Mouse (Mus musculus) spleen, postnatal 10 days (tissue): Measurements from ENCODE around the gene Gm9495.
"Not testable (repeated sequence)": the region's sequence is repeated elsewhere in the genome, so short reads cannot be mapped to it uniquely, and the experiment has no call there.

Experiments used
- DNase-seq, 2 experiments: peaks; one replicate each; pipeline ENCODE4 v3.0.0; 2021 to 2022; ENCODE audit warnings: low spot score in 2 of 2

The Gm9495 gene

DNA sequence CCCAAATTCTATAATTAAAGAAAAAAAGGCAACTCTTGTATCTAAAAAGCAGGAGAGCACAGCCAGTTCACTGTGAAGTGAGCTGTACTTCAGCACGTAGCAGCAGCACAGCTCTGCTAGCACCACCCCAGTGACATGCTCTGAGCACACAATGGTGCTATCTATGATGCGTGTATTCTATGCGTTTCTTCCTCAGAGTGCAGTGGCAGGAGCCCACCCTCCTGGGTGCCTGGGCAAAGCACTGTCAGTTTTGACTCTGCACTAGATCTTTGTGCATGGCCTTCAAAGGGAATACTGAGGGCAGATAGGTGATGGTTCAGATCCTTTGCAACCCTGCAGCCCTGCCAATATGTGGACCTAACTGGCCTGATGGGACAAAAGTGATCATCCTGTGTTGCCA is at the start of gene Gm9495:
Gene Gm9495 (minus strand): TSS at position 101 of the 400 bp plus-strand sequence.
- not testable (repeated sequence) for DNase-seq

DNA sequence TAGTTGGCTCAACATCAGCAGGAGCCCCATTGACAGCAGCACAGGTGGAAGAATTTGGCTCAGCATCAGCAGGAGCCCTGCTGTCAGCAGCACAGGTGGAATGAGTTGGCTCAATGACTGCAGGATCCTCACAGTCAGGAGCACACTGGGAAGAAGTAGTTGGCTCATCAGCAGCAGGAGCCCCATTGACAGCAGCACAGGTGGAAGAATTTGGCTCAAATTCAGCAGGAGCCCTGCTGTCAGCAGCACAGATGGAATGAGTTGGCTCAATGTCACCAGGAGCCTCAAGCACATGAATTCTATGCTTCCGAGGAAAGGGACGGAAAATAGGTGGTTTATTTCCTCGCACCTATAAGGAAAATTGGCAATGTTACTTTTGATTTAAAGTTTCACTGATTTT is 21.6 kb upstream of the Gm9495 start:
- not testable (repeated sequence) for DNase-seq

DNA sequence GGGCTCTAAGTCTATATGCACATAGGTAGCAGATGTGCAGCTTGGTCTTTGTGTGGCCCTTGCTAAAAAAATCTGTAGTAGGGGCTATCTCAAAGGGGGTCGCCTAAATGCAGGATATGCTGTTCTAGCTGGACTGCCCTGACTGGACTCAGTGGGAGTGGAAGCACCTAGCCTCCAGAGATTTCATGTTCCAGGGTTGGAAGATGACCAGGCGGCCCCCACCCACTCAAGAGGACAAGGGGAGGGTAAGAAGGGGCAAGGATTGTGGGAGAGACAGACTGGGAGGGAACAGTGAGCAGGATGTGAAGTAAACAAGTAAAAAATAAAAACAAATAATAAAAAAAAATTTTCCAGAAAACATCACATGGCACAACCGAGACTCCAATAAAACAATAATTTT is 33.3 kb downstream of the Gm9495 start:
- not testable (repeated sequence) for DNase-seq

DNA sequence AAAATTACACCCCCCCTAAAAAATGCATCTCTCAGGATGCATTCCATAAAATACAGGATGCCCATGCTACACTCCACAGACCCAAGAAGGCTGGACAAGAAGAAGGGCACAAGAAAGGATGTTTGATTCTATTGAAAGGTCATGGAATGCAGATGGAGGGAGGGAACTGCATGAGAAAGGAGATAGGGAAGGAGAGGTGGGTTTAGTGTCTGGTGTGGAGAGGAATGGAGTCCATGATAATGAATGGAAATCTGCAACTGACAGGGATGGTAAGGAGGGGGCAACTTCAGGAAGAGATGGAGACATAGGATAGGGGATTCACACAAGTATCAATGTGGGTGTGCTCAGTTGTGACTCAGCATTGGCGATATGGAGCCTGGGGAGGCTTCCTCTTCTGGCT is 39.0 kb downstream of the Gm9495 start:
- DNase-seq = no peak

DNA sequence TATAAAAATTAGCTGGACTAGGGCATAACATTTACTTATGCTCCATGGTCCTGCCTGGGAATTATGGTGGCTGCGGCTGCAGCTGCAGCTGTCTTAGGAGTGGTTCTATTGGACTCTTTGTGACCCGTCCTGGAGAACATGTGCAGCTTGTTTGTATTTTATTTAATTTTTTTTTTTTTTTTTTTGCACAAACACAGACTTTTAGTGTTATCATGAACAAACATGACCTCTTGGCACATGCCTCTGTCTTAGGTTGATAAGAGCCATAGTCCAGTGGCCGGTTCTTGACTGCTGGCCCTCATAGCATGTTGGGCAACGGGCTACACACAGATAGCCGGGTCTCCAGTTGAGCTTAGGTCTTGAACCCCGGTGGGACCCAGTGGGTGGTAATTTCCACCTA is 48.6 kb downstream of the Gm9495 start:
- no peak for DNase-seq

DNA sequence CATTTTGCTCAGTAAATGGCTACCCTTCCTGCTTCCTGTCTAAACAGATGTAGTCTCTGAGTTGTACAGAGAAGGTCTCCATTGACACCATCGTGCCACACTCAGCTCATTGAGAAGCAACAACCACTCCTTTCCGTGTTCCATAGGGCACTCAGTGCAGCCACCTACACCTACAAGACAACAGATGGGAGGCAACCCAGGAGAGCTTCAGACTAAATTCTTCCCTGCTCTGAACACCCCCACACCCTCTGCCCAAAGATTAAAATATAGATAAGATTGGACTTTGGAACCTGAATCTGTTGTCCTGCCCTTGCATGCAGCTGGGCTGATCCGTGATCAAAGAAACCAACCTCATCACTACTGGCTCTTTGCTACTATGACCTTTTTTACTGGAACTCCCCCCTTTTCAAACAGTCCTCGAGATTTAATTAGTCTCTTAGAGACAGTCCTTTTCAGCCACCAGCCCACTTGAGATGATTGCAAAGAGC is 53.4 kb downstream of the Gm9495 start:
- no peak for DNase-seq

DNA sequence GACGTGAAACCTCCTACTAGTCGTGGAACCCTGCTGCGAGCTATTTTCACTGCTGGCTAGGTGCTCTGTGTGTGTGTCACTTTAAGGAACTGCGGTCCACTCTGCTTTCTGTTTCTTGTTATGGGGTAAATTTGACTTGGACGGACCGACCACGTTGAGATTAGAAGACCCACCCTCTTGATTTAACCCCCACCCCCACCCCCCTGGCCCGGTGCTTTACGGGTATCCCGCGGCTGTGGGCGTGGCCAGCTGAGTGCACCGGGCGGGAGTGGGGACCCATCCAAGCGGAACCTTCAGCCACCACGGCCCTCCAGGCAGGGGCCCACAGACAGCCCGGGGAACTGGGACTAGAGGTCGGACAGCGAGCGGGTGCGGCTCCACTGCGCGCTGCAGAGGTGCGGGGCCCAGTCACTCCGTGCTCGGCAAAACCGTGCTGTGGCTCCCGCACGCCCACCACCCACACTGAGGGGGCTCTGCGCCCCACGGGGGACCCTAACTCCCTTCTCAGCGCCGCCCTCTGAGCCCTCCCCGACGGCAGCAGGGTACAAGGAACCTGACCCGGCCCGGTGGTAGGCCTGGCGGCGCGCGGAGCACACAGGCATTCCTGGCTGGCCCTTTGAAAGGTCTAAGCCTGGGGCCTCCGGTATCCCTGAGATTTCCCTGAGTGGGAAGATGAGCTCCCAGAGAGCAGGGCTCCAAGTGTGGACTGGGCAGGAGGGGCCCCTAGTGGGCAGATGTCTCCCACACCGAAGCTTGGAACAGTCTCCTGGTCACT is 54.0 kb downstream of the Gm9495 start:
- DNase-seq = peak; percentile 22 to 53

DNA sequence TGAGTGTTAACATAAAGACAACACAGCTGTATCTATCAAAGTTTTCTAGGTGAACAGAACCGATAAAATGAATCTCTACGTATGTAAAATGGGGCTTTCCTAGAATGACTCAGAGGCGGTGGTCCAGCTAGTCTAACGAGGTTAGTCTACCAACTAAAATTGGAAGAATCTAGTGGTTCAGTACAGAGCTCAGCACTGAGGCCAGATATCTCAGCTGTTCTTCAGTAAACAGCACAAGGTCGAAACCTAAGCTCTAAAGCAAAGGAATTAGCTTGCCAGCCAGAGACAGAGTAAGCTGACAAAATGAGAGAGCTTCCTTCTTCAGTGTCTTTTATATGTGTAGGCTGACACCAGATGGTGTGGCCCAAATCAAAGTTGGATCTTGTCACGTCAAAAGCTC is 57.2 kb downstream of the Gm9495 start:
- DNase-seq = no peak

DNA sequence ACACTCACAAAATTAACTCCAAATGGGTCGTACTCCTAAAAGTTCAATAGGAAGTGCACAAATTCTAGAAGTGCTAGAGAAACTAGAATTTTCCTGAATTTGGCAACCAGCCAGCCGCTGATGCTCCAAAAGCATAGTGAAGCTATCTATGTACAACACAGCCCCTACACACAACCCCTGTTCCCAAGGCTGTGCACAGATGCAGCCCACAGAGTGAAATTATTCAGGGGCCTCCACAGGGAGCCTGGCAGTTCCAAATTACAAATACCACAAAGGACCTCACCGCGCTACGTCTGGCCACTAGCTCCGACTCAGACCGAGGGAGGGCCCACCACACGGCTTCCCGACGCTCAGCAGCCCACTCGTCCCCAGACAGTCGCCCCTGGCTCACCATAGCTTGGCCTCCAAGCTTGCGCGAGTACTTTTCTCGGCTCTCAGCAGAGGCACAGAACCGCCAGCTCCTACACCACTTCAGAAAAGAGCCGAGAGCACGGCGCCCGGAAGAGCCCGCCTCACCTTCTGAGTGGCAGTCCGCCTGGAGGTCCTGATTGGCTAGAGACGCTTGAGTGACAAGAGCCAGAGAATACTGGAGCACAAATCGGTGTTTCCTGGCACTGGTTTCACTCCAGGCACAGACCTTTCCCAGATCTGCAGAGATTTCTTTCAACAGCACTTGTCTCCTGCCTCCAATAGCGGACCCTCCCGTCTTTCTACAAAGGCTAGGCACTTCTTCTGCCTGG is 58.1 kb downstream of the Gm9495 start:
- DNase-seq = peak; percentile 34 to 76

DNA sequence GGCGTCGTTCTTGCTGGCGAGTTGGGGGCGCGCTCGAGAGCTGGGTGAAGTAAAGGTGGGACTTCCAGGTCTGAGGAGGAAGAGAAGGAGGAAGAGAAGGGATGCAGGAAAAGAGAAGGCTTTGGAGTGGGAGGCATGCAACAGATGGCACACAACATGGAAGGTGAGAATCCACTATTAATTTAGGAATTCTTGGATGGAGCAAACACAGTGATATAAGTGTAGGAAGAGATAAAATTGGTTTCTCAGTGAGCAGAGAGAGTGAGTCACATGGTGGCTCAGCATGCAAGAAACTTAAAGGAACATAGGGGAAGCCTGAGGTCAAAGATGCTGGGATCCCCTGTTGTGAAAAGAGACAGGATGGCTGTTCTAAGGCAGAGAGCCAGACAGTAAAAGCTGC is 69.0 kb downstream of the Gm9495 start:
- DNase-seq = no peak
